Mouse (Mus musculus) kidney, postnatal 10 days (tissue): ENCODE results near the gene Ccdc6.

Experiments
- DNase-seq: peaks from one replicate; pipeline ENCODE4 v3.0.0; 2021; ENCODE audit warnings: mixed read lengths

Gene Ccdc6

GRCm38 (mm10) chr10:70133188-70133587 lies 36.3 kb downstream of the Ccdc6 start:
- no peak for DNase-seq

- DNase-seq, result peak; percentile 47
These were observed 38.8 kb downstream of the Ccdc6 start for GRCm38 (mm10) chr10:70135680-70136079.

- no peak for DNase-seq
These were observed 40.7 kb downstream of the Ccdc6 start for GRCm38 (mm10) chr10:70137652-70138051.

- DNase-seq, result no peak
These were observed 41.2 kb downstream of the Ccdc6 start for GRCm38 (mm10) chr10:70138150-70138549.

- no peak for DNase-seq
These were observed 42.4 kb downstream of the Ccdc6 start for GRCm38 (mm10) chr10:70139368-70139767.

GRCm38 (mm10) chr10:70140414-70140813 lies 43.5 kb downstream of the Ccdc6 start:
- DNase-seq, result no peak

GRCm38 (mm10) chr10:70142623-70143022 lies 45.7 kb downstream of the Ccdc6 start:
- DNase-seq, result no peak

- DNase-seq, result no peak
These were observed 47.2 kb downstream of the Ccdc6 start for GRCm38 (mm10) chr10:70144004-70144557.

GRCm38 (mm10) chr10:70145873-70146272 lies 49.0 kb downstream of the Ccdc6 start:
- DNase-seq, result no peak

- DNase-seq, result peak; percentile 72
These were observed 52.2 kb downstream of the Ccdc6 start for GRCm38 (mm10) chr10:70149093-70149492.

- no peak for DNase-seq
These were observed 53.4 kb downstream of the Ccdc6 start for GRCm38 (mm10) chr10:70150301-70150700.

GRCm38 (mm10) chr10:70151171-70151570 lies 54.2 kb downstream of the Ccdc6 start:
- DNase-seq, result no peak

- peak; percentile 45 for DNase-seq
These were observed 55.3 kb downstream of the Ccdc6 start for GRCm38 (mm10) chr10:70152190-70152743.

- no peak for DNase-seq
These were observed 56.9 kb downstream of the Ccdc6 start for GRCm38 (mm10) chr10:70153810-70154209.

GRCm38 (mm10) chr10:70156431-70157165 lies 59.7 kb downstream of the Ccdc6 start:
- DNase-seq, result peak; percentile 40

GRCm38 (mm10) chr10:70159651-70160320 lies 62.9 kb downstream of the Ccdc6 start:
- DNase-seq, result no peak

- no peak for DNase-seq
These were observed 63.9 kb downstream of the Ccdc6 start for GRCm38 (mm10) chr10:70160811-70161210.

GRCm38 (mm10) chr10:70161504-70161903 lies 64.6 kb downstream of the Ccdc6 start:
- no peak for DNase-seq

- no peak for DNase-seq
These were observed 66.8 kb downstream of the Ccdc6 start for GRCm38 (mm10) chr10:70163681-70164080.

GRCm38 (mm10) chr10:70165877-70166276 lies 69.0 kb downstream of the Ccdc6 start:
- peak; percentile 55 for DNase-seq

- DNase-seq, result no peak
These were observed 69.5 kb downstream of the Ccdc6 start for GRCm38 (mm10) chr10:70166427-70166826.

- no peak for DNase-seq
These were observed 70.7 kb downstream of the Ccdc6 start for GRCm38 (mm10) chr10:70167625-70168024.

GRCm38 (mm10) chr10:70168396-70168795 lies 71.5 kb downstream of the Ccdc6 start:
- no peak for DNase-seq

GRCm38 (mm10) chr10:70169044-70169443 lies 72.1 kb downstream of the Ccdc6 start:
- no peak for DNase-seq
